Mouse (Mus musculus): ENCODE results near the gene Pole3. TPM values are rescaled to one million over a fixed set of nuclear protein-coding genes. Genes with fewer than 3 reads are reported as not detected.

The Pole3 gene
- polyA plus RNA-seq, 1 experiment from 2014 or later = 88.4 TPM

DNA sequence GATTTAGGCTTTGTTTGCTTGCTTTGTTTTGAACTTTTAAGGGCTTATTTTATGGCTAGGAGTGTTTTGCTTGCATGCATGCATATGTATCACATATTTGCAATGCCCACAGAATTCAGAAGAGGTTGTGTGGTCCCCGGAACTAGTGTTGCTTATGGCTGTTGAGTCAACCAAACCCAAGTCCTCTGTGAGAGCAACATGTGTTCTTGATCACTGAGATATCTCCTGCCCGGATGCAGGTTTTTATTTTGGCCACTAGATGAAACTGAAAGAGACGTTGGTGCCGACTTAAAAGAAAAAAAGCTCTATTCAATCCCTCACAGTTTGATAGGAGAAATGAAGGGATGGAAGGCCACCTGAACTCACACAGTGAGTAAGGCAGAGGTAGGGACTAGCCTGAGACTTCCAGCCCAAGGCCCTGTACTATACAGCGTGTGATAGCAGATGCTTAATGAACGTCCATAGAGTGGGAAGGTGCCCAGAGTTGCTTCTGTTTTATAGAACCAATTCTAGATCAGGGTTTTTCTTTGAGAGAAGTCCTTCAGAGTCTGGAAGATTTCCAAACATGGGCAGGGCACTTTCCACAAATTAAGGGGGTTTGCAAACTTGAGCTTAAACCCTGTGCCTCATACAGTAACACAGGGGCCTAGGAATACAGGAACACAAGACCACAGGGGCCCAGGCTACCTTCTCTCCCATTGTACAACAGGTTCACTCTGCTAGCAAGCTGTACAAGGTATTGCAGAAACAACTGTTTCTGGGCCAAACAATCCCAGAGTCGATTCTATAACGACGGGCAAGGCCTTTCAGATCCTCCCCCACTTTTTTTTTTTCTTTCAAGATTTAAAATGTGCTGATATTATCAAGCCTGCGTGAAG is 7.1 kb downstream of the Pole3 start:
- Histone ChIP-seq H3K4me1 (peaks cover 18% of the 10 kb centered on the region), H3K27me3 (no peaks in the 10 kb centered on the region), H3K4me2 (replicated peaks) (0 out of 2 replicates have a peak overlapping the region, but pooled peaks have one; percentile 68), H3K27ac (replicated peaks) (no peak overlapping the region), H3K36me3 (peaks cover 7% of the 10 kb centered on the region), H3K4me3 (no peak overlapping the region), H3K9me3 (no peaks in the 10 kb centered on the region), H3K9ac (replicated peaks) (no peak overlapping the region)
- ATAC-seq (replicated peaks) = no peak
- WGBS = 83% methylated on average over 10 of the region's 10 CpGs

DNA sequence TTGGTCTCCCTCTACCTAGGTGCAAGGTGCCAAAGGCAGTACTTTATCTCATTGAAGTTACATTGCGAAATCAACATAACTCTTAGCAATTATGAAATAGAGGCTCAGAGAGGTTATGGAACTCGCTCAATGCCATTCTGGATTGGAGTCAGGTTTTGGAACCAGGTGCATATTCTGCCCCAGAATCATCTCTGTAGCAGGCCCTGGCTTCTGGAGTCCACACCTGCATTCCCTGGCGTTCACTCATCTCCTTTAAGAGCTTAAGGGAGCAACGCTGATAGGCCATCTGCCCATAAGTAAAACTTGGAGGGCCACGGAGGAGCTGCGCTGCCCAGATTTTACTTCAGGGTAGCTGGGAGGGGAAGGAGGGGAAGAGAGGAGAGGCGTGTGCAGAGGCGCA is 7.8 kb downstream of the Pole3 start:
- no peak for ATAC-seq (replicated peaks)
- H3K27me3 ChIP-seq = no peaks in the 10 kb centered on the region
- H3K4me3 ChIP-seq = no peak overlapping the region
- 91% methylated on average over 8 of the region's 8 CpGs for WGBS
- no peak overlapping the region for H3K9ac ChIP-seq (replicated peaks)
- peaks cover 12% of the 10 kb centered on the region for H3K36me3 ChIP-seq
- H3K27ac ChIP-seq (replicated peaks) = no peak overlapping the region
- no peaks in the 10 kb centered on the region for H3K9me3 ChIP-seq
- H3K4me2 ChIP-seq (replicated peaks) = no peak overlapping the region
- peaks cover 18% of the 10 kb centered on the region for H3K4me1 ChIP-seq

DNA sequence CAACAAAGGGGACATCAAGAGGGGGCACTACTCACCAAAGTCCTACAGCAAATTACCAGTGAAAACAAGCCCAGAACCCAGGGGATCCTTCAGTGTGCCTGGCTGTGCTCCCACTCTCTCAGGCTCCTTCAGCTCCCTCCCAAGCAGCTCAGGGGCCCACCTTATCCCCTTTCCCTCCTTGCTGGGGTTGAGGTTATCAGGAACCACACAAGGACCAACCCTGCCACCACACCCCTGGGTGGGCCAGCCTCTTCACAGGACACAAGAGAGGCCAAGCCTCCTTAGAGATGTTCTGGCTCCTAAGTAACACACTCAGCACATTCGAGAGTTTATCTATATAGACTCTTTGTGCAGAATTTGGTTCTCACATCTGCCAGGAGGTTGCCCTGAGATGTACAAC is 8.3 kb downstream of the Pole3 start:
- no peaks in the 10 kb centered on the region for H3K9me3 ChIP-seq
- peaks cover 17% of the 10 kb centered on the region for H3K36me3 ChIP-seq
- no peak overlapping the region for H3K4me2 ChIP-seq (replicated peaks)
- no peak overlapping the region for H3K27ac ChIP-seq (replicated peaks)
- no peak overlapping the region for H3K4me3 ChIP-seq
- no peak overlapping the region for H3K9ac ChIP-seq (replicated peaks)
- WGBS = 88% methylated on average over 1 of the region's 1 CpGs
- no peak for ATAC-seq (replicated peaks)
- H3K27me3 ChIP-seq = no peaks in the 10 kb centered on the region
- peaks cover 18% of the 10 kb centered on the region for H3K4me1 ChIP-seq

DNA sequence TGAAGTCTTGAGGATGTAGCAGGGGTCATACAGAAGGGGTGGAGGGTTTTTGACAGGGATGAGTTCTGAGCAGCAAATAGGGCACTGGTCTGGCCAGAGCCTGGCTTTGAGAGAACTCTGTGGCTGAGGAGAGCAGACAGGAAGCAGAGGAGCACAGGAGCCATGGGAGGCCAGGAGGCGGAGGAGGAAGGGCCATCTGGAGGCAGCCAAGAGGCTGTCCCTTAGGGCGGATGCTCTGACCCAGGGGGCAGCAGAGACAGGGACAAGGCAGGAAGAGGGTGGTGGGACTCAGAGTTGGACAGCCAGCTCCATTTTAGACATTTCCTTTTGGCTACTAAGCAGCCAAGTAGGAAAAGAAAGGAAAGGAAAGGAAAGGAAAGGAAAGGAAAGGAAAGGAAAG is 8.8 kb downstream of the Pole3 start:
- peaks cover 20% of the 10 kb centered on the region for H3K36me3 ChIP-seq
- no peaks in the 10 kb centered on the region for H3K27me3 ChIP-seq
- no peak overlapping the region for H3K9ac ChIP-seq (replicated peaks)
- no peak for ATAC-seq (replicated peaks)
- no peak overlapping the region for H3K4me2 ChIP-seq (replicated peaks)
- no peak overlapping the region for H3K4me3 ChIP-seq
- H3K4me1 ChIP-seq = peaks cover 18% of the 10 kb centered on the region
- H3K27ac ChIP-seq (replicated peaks) = no peak overlapping the region
- no peaks in the 10 kb centered on the region for H3K9me3 ChIP-seq
- 51% methylated on average over 2 of the region's 2 CpGs for WGBS

DNA sequence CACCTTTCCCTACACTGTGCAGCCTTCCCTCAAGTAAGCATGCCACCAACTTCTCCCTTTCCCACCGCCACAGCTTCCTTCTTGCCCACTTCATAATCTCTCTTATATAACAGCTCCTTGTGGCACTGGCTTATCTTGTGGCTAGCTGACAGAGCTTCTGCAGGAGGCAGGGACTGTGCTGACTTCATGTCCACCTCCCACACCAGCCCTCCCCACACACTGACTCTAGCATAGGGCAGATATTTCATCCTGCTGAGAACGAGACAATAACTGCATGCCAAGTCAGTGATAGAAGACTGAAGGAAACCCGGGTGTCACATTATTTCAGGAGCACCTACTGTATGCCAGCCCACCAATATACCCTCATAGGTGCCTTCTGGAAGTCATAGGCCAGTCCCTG is 9.4 kb downstream of the Pole3 start:
- Histone ChIP-seq H3K4me1 (peaks cover 17% of the 10 kb centered on the region), H3K9ac (replicated peaks) (no peak overlapping the region), H3K27me3 (no peaks in the 10 kb centered on the region), H3K4me2 (replicated peaks) (no peak overlapping the region), H3K27ac (replicated peaks) (no peak overlapping the region), H3K4me3 (no peak overlapping the region), H3K9me3 (no peaks in the 10 kb centered on the region), H3K36me3 (peaks cover 26% of the 10 kb centered on the region)
- ATAC-seq (replicated peaks) = no peak
- WGBS = 91% methylated on average over 3 of the region's 3 CpGs

DNA sequence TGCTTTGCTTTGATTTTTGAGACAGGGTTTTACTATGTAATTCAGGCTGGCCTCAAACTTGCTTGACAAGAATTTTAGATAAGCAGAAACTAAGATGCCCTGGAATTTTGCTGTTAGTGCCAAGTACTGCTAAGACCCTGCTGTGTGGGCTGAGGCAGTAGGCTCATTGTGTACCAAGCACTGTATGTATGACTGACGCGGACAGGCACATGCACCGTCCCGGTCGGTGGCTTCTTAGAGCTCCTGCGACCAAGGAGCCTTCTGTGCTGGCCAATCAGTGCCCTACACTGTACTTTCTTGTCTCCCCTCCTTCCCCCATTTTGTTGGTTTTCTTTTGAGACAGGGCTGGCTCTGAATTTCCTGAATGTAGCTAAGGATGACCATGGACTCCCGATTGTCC is 9.9 kb downstream of the Pole3 start:
- Histone ChIP-seq H3K9me3 (no peaks in the 10 kb centered on the region), H3K4me1 (peaks cover 12% of the 10 kb centered on the region), H3K27ac (replicated peaks) (no peak overlapping the region), H3K27me3 (no peaks in the 10 kb centered on the region), H3K36me3 (peaks cover 31% of the 10 kb centered on the region), H3K9ac (replicated peaks) (no peak overlapping the region), H3K4me3 (no peak overlapping the region), H3K4me2 (replicated peaks) (no peak overlapping the region)
- 88% methylated on average over 7 of the region's 7 CpGs for WGBS
- no peak for ATAC-seq (replicated peaks)

DNA sequence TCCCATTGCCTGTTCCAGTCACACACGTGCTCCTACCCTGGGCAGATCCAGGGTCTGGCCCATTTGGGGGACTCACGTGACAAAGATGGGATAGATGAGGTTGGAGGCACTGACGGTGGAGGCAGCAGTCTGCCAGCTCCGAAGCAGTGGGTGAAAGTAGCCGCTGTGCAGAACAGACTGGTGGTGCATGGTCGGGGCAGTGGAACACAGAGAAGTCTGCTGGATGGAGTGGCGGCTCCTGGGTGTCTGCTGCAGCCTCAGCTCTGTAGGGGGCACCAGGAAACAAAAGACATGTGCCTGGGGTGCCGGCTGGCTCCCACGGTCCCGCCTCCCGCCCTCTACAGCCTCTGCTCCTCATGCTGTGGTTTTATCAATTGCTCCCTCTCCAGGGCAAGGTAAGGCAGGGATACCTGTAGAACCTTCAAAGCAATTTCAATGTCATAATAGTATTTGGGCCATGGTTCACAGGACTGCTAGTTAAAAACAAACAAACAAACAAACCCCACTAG is 10.8 kb downstream of the Pole3 start:
- Histone ChIP-seq H3K4me3 (no peak overlapping the region), H3K36me3 (peaks cover 41% of the 10 kb centered on the region), H3K9me3 (no peaks in the 10 kb centered on the region), H3K9ac (replicated peaks) (no peak overlapping the region), H3K27me3 (no peaks in the 10 kb centered on the region), H3K4me1 (peaks cover 9% of the 10 kb centered on the region), H3K27ac (replicated peaks) (no peak overlapping the region), H3K4me2 (replicated peaks) (no peak overlapping the region)
- WGBS = 55% methylated on average over 11 of the region's 11 CpGs
- no peak for ATAC-seq (replicated peaks)

DNA sequence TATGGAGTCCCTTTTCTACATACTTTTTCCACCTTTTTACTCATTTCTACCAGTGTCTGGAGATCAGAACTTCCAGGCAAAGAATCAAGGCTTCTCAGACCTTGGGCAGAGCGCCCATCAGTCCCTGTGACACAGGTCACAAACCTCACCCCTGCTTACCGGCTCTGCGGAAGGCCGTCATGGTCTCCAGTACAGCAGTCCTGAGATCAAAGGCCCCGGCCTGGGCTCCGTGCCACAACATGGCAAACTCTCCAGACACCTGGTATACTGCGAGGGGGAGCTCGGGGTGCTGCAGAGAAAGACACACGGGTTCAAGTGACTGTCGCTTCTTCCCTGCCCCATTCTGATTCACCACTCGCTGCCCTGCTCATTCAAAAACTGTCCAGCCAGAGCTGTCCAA is 14.9 kb downstream of the Pole3 start:
- Histone ChIP-seq H3K27ac (replicated peaks) (no peak overlapping the region), H3K4me1 (no peaks in the 10 kb centered on the region), H3K4me3 (no peak overlapping the region), H3K9me3 (no peaks in the 10 kb centered on the region), H3K9ac (replicated peaks) (no peak overlapping the region), H3K36me3 (peaks cover 56% of the 10 kb centered on the region), H3K4me2 (replicated peaks) (no peak overlapping the region), H3K27me3 (no peaks in the 10 kb centered on the region)
- no peak for ATAC-seq (replicated peaks)
- WGBS = 87% methylated on average over 11 of the region's 11 CpGs

DNA sequence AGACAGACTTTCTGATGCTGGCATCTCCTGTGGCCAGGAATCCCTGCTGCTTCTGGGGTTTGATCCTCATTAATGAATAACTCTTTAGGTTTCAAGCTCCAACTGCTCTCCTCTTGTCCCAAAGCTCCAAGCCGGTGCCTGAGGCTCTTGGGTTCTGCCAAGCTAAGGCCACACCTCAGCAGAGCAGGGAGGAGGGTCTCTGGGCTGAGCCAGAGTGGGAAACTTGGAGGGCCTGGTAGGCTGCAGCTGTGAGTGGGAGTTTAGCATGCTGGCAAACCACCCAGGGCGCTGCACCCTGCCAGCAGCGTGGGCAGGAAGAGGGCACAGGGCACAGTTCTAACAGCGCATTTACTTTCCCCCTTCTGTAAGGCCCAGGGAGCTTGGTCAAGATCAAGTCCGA is 16.0 kb downstream of the Pole3 start:
- WGBS = 94% methylated on average over 5 of the region's 5 CpGs
- no peak for ATAC-seq (replicated peaks)
- H3K27me3 ChIP-seq = no peaks in the 10 kb centered on the region
- no peaks in the 10 kb centered on the region for H3K9me3 ChIP-seq
- peaks cover 56% of the 10 kb centered on the region for H3K36me3 ChIP-seq
- H3K4me3 ChIP-seq = no peak overlapping the region
- no peak overlapping the region for H3K4me2 ChIP-seq (replicated peaks)
- H3K27ac ChIP-seq (replicated peaks) = no peak overlapping the region
- no peaks in the 10 kb centered on the region for H3K4me1 ChIP-seq
- H3K9ac ChIP-seq (replicated peaks) = no peak overlapping the region

DNA sequence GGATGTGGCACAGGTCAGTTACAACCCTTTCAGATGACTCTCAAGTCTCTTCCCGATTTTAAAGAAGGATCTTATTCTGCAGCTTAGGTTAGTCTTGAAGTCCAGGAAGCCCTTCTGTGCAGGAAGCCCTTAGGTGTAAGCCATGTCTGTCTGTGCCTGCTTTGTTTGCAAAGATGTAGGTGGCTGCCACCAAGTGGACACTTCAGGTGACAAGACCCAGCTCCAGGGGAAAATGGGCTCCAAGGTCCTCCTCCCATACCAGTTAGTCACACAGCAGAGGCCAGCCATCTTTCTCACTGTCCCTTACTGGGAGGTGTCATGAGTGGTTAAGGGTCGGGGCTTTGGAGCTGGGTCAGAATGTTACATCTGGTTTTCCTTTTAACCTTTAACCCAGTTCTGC is 18.1 kb downstream of the Pole3 start:
- peaks cover 41% of the 10 kb centered on the region for H3K36me3 ChIP-seq
- H3K4me2 ChIP-seq (replicated peaks) = no peak overlapping the region
- no peaks in the 10 kb centered on the region for H3K9me3 ChIP-seq
- H3K9ac ChIP-seq (replicated peaks) = no peak overlapping the region
- ATAC-seq (replicated peaks) = no peak
- 73% methylated on average over 2 of the region's 2 CpGs for whole genome bisulfite sequencing
- H3K4me1 ChIP-seq = peaks cover 2% of the 10 kb centered on the region; the same call in 1 of the 2 replicates
- H3K4me3 ChIP-seq = no peak overlapping the region
- no peak overlapping the region for H3K27ac ChIP-seq (replicated peaks)
- H3K27me3 ChIP-seq = no peaks in the 10 kb centered on the region

DNA sequence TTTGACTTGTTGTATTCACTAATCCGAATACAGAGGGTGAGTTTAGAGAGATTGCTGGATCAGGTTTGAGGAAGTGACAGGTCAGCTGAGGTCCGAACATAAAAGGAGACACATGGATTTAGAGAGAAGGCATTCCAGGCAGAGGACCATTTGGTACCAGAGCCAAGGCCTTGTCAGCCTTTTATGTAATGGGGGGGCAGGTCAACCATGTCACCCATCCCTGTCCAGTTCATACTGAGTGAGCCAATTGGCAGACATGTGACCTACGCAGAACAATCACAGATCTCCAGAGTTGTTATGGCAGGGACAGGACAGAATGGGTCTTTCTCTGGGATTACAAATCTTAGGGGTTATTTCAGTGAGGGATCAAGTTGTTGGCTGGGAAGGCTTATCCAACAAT is 18.9 kb downstream of the Pole3 start:
- Histone ChIP-seq H3K27ac (replicated peaks) (no peak overlapping the region), H3K9ac (replicated peaks) (no peak overlapping the region), H3K4me2 (replicated peaks) (no peak overlapping the region), H3K36me3 (peaks cover 35% of the 10 kb centered on the region), H3K9me3 (no peaks in the 10 kb centered on the region), H3K27me3 (no peaks in the 10 kb centered on the region), H3K4me3 (no peak overlapping the region), H3K4me1 (peaks cover 8% of the 10 kb centered on the region; the same call in 1 of the 2 replicates)
- WGBS = 84% methylated on average over 3 of the region's 3 CpGs
- ATAC-seq (replicated peaks) = no peak

DNA sequence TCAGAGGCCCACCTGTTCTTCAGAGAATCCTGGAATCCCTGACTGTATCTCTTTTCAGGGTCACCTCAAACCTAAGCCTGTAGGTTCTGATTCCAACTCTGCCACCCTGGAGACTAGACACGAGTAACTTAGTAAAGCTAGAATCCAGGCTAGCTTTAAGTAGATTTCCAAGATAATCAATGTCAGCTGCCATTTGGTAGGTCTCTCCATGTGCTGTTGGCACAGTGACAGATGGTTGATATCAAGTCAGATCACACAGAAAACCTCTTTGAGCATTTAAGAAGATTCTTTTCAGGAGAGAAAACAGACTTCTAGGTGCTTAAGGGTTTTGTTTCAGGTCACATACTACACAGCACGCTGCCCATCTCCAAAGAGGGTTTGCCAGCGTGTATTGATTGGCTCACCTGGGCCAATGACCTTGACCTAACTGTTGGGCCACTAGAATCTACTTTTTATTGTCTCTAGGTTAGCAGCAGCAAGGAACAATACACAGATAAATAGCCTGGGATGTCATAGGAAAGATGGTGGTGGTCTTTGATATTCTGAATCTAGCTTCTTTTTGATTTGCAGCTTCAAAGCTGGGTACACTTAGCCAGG is 21.4 kb downstream of the Pole3 start, which contains the start of gene Hdhd3:
TSS of gene Hdhd3 (minus strand) at position 94 of the 597 bp plus-strand sequence.
- ATAC-seq (replicated peaks) = no peak
- Histone ChIP-seq H3K9me3 (no peaks in the 10 kb centered on the region), H3K9ac (replicated peaks) (peak within 1 kb of the TSS; percentile 90), H3K27me3 (no peaks in the 10 kb centered on the region), H3K4me1 (peaks cover 8% of the 10 kb centered on the region; the same call in 1 of the 2 replicates), H3K4me2 (replicated peaks) (peak within 1 kb of the TSS; percentile 73), H3K36me3 (peaks cover 18% of the 10 kb centered on the region; the same call in 1 of the 2 replicates), H3K27ac (replicated peaks) (peak within 1 kb of the TSS; percentile 50; the same call in 1 of the 2 replicates), H3K4me3 (peak within 1 kb of the TSS; percentile 95)
- WGBS = 92% methylated on average over 3 of the region's 3 CpGs
